Mouse (Mus musculus) testis, adult 2 months (tissue): ENCODE measurements around the gene Cblb.

Experiments used
- CTCF ChIP-seq: fragments of 200-500 bp; IDR thresholded peaks from 2 replicates; pipeline ENCODE4 v1.5.1; 2012; ENCODE audit warnings: low read depth, mild to moderate bottlenecking, inconsistent platforms, low read length, moderate library complexity; ENCODE audit not compliant: control insufficient read depth, insufficient read depth, insufficient replicate concordance
- POLR2A ChIP-seq: fragments of 200-500 bp; IDR thresholded peaks from 2 replicates; pipeline ENCODE4 v1.6.1; 2012; ENCODE audit warnings: low read depth, mild to moderate bottlenecking, inconsistent platforms, low read length, moderate library complexity; ENCODE audit not compliant: control insufficient read depth

- no peak for TF ChIP-seq POLR2A
- TF ChIP-seq CTCF, result no peak
These were observed 113.8 kb downstream of the Cblb start for GRCm38 (mm10) chr16:52144792-52145191.
